Mouse (Mus musculus) gastrocnemius, adult 8-10 months (tissue): ENCODE measurements at regions not wholly inside any gene's neighbourhood (a gene's known extent, or its start where the extent isn't known, plus 50 kb on each side); places are given as distances from the start of the nearest gene placed in this dataset.
"Not testable (repeated sequence)": the region's sequence is repeated elsewhere in the genome, so short reads cannot be mapped to it uniquely, and the experiment has no call there.

ENCODE experiments used
- DNase-seq, 2 experiments: peaks; one replicate each; pipeline ENCODE4 v3.0.0; 2022; ENCODE audit warnings: low spot score in 2 of 2

- no peak for DNase-seq
Observed at GRCm38 (mm10) chr4:4556126-4556525, 237.0 kb downstream of the Impad1 start.

GRCm38 (mm10) chr4:4550301-4550700 lies 242.9 kb downstream of the Impad1 start:
- no peak for DNase-seq

GRCm38 (mm10) chr4:4549893-4550292 lies 243.3 kb downstream of the Impad1 start:
- no peak for DNase-seq

GRCm38 (mm10) chr4:4537172-4537753 lies 255.9 kb downstream of the Impad1 start:
- DNase-seq = no peak

GRCm38 (mm10) chr4:4532196-4532595 lies 261.0 kb downstream of the Impad1 start:
- no peak for DNase-seq

GRCm38 (mm10) chr4:4528311-4528710 lies 264.8 kb downstream of the Impad1 start:
- DNase-seq = no peak

GRCm38 (mm10) chr4:4521757-4522156 lies 271.4 kb downstream of the Impad1 start:
- no peak for DNase-seq

- no peak for DNase-seq
Observed at GRCm38 (mm10) chr4:4518741-4519140, 274.4 kb downstream of the Impad1 start.

GRCm38 (mm10) chr4:4513351-4513750 lies 279.8 kb downstream of the Impad1 start:
- DNase-seq = no peak

GRCm38 (mm10) chr4:4510180-4510920 lies 282.8 kb downstream of the Impad1 start:
- no peak for DNase-seq

- peak in 1 of 2 experiments; percentile 17 for DNase-seq
Observed at GRCm38 (mm10) chr4:4509296-4509695, 283.9 kb downstream of the Impad1 start.

- no peak for DNase-seq
Observed at GRCm38 (mm10) chr4:4497199-4497598, 296.0 kb downstream of the Impad1 start.

GRCm38 (mm10) chr4:4496181-4496580 lies 297.0 kb downstream of the Impad1 start:
- DNase-seq = no peak

- no peak for DNase-seq
Observed at GRCm38 (mm10) chr4:4465169-4465714, 327.9 kb downstream of the Impad1 start.

GRCm38 (mm10) chr4:4464130-4464700 lies 328.9 kb downstream of the Impad1 start:
- DNase-seq = no peak

- DNase-seq = no peak
Observed at GRCm38 (mm10) chr4:4459258-4459657, 333.9 kb downstream of the Impad1 start.

- no peak for DNase-seq
Observed at GRCm38 (mm10) chr4:4450104-4450503, 343.1 kb downstream of the Impad1 start.

- no peak for DNase-seq
Observed at GRCm38 (mm10) chr4:4442650-4443049, 350.5 kb downstream of the Impad1 start.

- DNase-seq = no peak
Observed at GRCm38 (mm10) chr4:4437559-4437958, 355.6 kb downstream of the Impad1 start.

- DNase-seq = not testable (repeated sequence)
Observed at GRCm38 (mm10) chr4:4424526-4424925, 347.2 kb upstream of the Sdr16c6 start.

- no peak for DNase-seq
Observed at GRCm38 (mm10) chr4:4403812-4404211, 326.5 kb upstream of the Sdr16c6 start.

- DNase-seq = no peak
Observed at GRCm38 (mm10) chr4:4397410-4397809, 320.1 kb upstream of the Sdr16c6 start.
